Mouse (Mus musculus): ENCODE measurements around the gene Fam122a.
A peak's percentile ranks its signal among the peaks of the same experiment; 100 is the strongest.

The Fam122a gene

DNA sequence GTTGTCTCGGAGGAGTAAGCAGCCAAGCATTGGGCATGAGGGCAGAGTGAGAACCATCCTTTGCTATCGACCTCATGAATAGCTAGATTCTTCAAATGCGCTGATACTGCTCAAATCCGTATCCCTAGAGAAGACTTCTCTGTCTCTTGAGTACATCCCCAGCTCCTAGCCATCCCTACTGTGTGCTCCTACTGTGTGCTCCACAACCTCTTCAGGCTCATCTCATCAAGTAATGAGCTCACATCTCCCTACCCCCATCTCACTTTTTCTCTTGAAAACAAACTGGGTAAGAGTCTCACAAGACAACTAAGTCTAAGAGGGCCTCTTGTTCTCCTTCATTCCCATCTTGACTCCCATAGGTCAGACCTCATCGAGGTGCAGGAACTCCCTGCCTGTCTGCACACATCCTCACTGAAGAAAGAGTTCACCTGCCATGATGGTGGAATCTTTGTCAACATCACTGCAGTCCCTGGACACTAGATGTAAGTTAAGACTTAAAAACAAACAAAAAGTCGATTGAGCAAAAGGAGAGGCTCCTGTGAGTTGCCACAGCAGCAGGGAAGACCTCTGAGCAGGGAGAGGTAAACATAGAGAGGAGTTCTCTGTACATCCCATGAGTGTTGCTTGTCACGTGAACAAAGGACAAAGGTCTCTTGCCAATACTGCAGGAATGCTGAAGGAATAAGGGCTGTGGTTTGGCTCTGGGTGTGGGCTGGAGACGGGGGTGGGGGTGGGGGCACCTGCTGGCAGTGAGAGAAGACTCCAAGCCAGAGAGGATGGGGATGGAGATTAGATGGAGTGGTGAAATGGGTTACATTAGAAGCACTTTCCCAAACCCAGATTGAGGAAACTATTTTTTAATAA lies 9.5 kb upstream of the Fam122a start:
- DNase-seq, result no peak

DNA sequence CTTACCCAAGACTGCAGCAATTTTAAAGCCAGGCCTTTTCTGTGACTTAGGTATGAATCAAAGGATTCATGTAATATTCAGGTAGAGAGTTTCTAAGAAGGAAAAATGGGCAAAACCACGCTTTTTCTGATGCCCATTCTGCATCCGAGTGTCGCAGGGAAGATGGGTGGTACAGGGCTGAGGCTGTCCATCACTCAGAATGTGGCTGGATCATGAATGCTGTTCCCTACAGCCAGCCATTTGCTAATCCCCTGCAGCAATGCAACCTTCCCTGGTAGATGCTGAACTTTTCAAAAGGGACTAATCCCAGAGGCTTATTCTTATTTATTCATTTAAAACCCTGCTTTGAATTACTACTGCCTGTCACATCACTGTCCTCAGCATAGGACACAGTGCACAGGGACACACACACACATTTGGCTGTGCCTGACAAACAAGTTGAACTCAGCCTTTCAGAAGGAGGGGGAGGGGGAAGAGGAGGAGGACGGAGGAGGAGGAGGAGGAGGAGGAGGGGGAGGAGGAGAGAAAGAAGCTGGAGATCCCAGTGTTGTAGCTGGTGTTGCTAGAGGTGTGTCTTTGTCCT lies 7.5 kb upstream of the Fam122a start:
- DNase-seq, result no peak

DNA sequence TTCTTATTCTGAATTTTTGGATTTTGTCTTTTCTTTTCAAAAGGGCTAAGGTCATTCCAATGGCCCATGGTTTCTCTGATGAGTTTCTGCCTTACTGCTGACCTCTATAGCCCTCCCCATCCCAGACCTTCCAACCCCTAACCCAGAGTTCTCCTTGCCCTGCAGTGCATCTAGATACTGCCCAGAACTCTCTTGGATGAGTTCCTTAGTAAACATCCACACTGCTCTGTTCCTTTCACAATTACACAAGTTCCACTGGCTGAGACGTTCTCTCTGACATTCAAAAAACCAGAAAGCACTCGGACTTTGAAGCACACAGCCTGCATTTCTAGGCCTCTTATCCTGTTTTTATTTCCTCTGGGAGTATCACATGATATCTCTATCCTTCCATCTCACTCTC lies 3.8 kb upstream of the Fam122a start:
- no peak for DNase-seq

GRCm38 (mm10) chr19:24476461-24476860 lies 695 bp downstream of the Fam122a start:
- DNase-seq, result no peak

DNA sequence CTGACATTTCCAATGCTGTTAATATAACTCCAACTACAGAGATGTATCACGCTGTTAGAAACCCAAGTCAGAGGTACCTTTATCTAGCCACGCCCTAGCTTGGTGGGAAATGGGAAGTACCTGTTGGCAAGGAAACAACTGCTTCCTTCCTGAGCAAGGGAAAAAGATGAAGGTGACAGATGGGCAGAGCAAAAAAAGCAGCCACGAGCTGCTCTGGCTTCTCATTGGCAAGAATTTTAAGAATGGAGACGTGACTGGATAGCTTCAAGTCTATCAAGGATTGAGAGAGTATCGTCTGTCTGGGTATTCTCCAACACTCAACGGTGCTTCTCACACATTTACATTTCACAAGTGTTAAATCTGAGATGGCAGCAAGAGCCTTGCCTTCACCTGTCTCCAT lies 1.9 kb downstream of the Fam122a start:
- DNase-seq, result no peak

- DNase-seq, result no peak
Measured at GRCm38 (mm10) chr19:24472512-24472911, 4.6 kb downstream of the Fam122a start.

DNA sequence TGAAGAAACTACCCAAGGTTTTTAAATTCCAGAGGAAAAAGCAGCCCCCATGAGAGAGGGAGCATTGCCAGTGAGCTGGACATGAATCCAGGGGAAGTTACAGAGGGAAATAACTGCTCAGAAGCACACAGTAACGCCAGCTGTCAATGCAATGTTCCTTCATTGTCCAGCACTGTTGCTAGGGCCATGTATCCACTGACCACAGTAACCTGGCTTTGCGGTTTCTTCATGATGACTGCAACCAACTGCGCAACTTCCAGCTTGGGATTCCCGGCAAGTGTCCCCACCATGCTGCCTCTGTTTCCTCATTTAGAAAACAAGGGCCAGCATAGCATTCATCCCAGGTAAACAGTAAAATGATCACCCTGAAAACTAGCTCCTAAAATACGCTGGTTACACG lies 5.6 kb downstream of the Fam122a start:
- DNase-seq, result no peak

DNA sequence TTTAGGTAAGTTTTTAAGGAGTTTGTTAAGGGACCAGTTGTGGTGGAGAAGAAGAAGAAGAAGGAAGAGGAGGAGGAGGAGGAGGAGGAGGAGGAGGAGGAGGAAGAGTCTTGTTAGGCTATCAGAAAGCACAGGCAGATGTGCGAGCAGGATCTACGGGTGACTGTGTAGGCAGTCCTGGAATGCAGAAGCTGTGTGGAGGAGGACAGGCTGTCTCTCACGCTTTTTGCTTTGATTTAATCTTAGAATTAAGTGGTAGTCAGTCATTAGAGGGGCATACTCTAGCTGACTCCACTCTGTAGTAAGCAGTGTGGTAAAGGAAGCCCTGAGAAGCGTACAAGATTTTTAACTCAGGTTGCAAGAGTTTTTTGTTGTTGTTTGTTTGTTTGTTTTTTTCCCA lies 7.9 kb downstream of the Fam122a start:
- DNase-seq, result no peak

DNA sequence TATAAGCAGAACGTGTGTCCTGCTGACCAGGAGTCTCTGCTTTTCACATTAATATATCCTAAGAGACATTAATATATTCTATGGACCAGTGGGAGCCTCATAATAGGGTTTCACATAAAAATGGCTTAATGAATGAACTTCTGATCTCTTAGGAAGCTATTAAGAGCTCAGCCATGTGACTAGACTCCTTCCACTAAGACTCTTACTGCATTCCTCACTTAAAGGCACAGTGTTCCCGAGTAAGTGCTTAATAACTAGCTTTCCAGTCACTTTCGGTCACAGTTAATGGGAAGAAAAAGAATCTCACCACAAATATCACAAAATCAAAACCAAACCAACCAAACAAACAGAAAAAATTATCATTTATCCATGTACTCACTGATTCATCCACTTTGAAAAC lies 8.5 kb downstream of the Fam122a start:
- DNase-seq, result no peak

- no peak for DNase-seq
Measured at GRCm38 (mm10) chr19:24463011-24463410, 14.1 kb downstream of the Fam122a start.

- DNase-seq, result peak; percentile 71
Measured at GRCm38 (mm10) chr19:24456591-24457231, 20.4 kb downstream of the Fam122a start.

GRCm38 (mm10) chr19:24455249-24455960 lies 21.8 kb downstream of the Fam122a start:
- DNase-seq, result no peak

- DNase-seq, result no peak
Measured at GRCm38 (mm10) chr19:24454451-24454850, 22.7 kb downstream of the Fam122a start.

DNA sequence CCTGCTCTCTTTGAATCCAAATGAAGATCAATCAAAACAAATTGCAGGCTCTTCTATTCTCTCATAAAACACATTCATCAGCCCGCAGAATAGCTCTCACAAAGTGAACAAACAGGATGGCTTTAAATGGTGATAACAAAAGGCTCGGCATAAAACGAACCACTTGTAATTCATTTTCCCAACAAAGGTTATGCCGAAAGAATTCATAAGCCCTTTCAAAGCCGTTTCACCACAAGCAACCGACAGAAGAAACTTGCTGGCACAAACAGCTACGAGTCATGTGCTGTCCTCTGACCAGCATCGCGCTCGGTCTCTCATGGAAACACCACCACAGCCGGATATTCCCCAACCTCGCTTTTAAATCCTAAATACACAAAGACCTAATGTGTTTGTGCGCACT lies 23.8 kb downstream of the Fam122a start:
- peak; percentile 14 for DNase-seq

GRCm38 (mm10) chr19:24452441-24452898 lies 24.7 kb downstream of the Fam122a start:
- no peak for DNase-seq

DNA sequence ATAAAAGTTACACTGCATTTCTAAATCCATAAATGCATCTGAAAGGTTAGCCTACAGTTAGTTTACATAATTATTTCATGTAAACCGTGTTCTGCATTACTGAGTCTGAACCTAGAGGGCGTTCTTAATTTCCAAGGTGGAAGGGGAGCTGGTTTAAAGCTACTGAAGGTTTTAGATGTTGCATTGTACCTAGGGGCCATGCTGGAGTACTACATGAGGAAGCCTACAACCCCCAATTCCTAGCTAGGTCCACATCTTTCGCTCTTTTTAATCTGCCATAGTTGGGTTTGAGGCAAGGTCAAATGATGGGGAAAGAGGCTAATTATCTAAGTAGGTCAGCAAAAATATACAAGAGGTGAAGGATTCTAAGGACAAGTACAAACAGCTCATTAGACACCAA lies 25.5 kb downstream of the Fam122a start:
- DNase-seq, result no peak

GRCm38 (mm10) chr19:24450740-24451139 lies 26.4 kb downstream of the Fam122a start:
- no peak for DNase-seq

DNA sequence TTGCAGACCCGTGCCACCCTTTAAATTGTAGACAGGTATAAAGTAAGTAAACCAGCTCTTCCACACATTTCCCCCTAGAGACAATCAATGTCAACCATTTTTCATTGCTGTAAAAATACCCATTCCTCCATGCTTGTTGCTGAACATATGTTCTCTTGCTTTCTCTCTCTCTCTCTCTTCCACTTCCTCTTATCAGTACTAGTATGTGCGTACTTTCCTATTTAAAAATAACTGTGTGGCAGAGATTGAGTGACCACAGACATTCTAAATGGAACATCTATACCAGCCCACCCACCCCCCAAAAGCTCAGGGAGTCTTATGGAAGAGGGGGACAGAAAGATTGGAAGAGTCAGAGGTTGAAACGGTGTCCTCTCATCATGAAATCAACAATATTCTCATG lies 32.8 kb downstream of the Fam122a start:
- no peak for DNase-seq

DNA sequence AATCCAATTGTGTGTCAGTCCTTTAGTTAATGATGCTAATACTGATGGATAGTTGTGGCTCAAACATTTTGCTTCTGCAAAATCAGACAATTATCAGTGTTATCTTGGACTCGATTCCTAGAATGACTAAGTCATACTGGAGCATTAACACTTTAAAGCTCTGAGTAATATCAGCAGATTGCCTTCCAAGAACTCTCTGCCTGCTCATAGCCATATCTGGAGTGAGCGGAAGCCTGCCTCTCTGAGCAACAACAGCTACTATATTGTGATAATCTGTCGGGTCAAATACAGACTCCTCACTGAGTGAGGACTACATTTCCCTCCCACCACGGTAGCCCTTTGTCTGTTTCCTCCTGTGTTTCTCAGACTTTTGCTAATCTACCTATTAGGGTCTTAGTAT lies 37.4 kb downstream of the Fam122a start:
- DNase-seq, result no peak

- no peak for DNase-seq
Measured at GRCm38 (mm10) chr19:24434291-24434690, 42.9 kb downstream of the Fam122a start.

- DNase-seq, result no peak
Measured at GRCm38 (mm10) chr19:24432447-24432846, 44.7 kb downstream of the Fam122a start.

DNA sequence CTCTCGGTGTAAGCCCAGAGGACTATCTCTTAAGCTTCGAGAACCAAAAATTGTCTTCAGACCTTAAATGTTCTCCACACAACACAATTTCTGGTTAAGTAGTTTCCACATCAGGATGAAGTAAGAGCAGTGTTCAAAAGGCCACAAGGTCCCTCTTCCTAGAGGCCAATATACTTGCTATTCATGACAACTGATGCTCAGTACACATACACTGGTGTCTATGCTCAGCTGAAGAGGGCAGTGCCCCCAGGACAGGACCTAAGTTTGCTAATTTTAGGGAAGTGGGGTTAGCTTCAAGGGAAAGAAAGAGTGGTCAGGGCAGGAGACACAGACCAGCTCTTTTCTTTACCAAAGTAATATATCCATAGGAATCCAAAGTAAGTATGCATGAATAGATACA lies 45.8 kb downstream of the Fam122a start:
- DNase-seq, result no peak

- no peak for DNase-seq
Measured at GRCm38 (mm10) chr19:24428011-24428410, 49.1 kb downstream of the Fam122a start.
